Mouse (Mus musculus) kidney, adult 2 months (tissue): ENCODE data around the gene Vmn1r201.

ENCODE experiments used
- CTCF ChIP-seq: fragments of 200-500 bp; conservative IDR thresholded peaks from 2 replicates; pipeline ENCODE4 v1.5.1; 2011; ENCODE audit warnings: low read depth, mild to moderate bottlenecking, control low read depth, low read length, moderate library complexity, mixed read lengths; ENCODE audit not compliant: insufficient read depth, insufficient read length
- POLR2A ChIP-seq: fragments of 200-500 bp; IDR thresholded peaks from one replicate; pipeline ENCODE4 v1.6.1; 2011; ENCODE audit warnings: low read depth, low read length, control low read depth

DNA sequence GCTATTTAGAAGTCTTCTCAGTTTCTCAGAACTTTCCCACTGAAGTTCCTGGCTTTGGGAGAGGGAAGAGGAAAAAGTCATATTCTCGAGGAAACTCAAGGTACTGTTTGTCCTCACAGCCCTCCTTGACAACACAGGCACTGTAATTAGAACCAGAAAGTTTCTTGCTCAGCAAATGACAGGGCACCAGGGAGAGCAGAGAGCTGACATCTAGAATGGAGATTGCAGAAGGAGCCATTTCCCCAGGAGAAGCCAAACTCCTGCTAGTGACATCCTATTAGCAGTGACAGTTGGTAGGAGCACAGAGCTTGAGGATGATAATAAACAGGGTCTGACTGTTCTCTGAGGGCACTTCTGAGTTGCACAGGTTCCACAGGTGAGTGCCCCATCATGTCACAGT is at the start of gene Vmn1r201:
- TF ChIP-seq CTCF: no peak
- no peak for TF ChIP-seq POLR2A
